Mouse (Mus musculus) megakaryocyte-erythroid progenitor cell, adult 5-6 weeks (primary cell): ENCODE results near the gene Zfp456. TPM values are rescaled to one million over a fixed set of nuclear protein-coding genes. Genes with fewer than 3 reads are reported as not detected.
"Not testable (repeated sequence)": the region's sequence is repeated elsewhere in the genome, so short reads cannot be mapped to it uniquely, and the experiment has no call there.

ENCODE experiments used
- ATAC-seq: replicated peaks from 2 replicates; pipeline ENCODE4 v1.8.0; 2016; ENCODE audit warnings: mild to moderate bottlenecking, inconsistent platforms; ENCODE audit not compliant: severe bottlenecking, poor library complexity, low FRiP score, low TSS enrichment
- total RNA-seq, 2 experiments: library from RNA; stranded (forward) in 1 of 2; stranded (reverse) in 1 of 2; fragments of 200-1000, 215-1000 nt in 1 of 2; fragments of >200 nt in 1 of 2; fragmentation: Nextera tagmentation in 1 of 2; gene quantifications; 2 replicates each; pipeline ENCODE4 v1.2.3; 2014 to 2017

The Zfp456 gene
- 2.4 and 2.6 TPM in 2 replicates for total RNA-seq (2014; fragmentation: Nextera tagmentation)
- total RNA-seq (2017) = 1.7 and 3.7 TPM in 2 replicates

- peak; percentile 97 for ATAC-seq
Observed at GRCm38 (mm10) chr13:67375050-67375911, at the start of gene Zfp456, which contains the start of gene Gm28041. Gene Zfp456 (minus strand): TSS chr13:67375810. Gene Gm28041 (minus strand): TSS chr13:67375733.

GRCm38 (mm10) chr13:67422532-67422931 lies 46.9 kb upstream of the Zfp456 start:
- ATAC-seq = not testable (repeated sequence)

GRCm38 (mm10) chr13:67421207-67421857 lies 45.7 kb upstream of the Zfp456 start, which contains the start of gene Zfp459:
Gene Zfp459 (minus strand): TSS chr13:67421418.
- peak; percentile 82 for ATAC-seq

- no peak for ATAC-seq
Observed at GRCm38 (mm10) chr13:67420558-67421206, 45.1 kb upstream of the Zfp456 start.

- 0 out of 2 replicates have a peak, but pooled peaks have one; percentile 35 for ATAC-seq
Observed at GRCm38 (mm10) chr13:67416811-67417210, 41.2 kb upstream of the Zfp456 start.

- ATAC-seq = no peak
Observed at GRCm38 (mm10) chr13:67415759-67416158, 40.1 kb upstream of the Zfp456 start.

- ATAC-seq = not testable (repeated sequence)
Observed at GRCm38 (mm10) chr13:67413634-67414033, 38.0 kb upstream of the Zfp456 start.

GRCm38 (mm10) chr13:67399183-67399903 lies 23.7 kb upstream of the Zfp456 start, which contains the start of gene Zfp429:
Gene Zfp429 (minus strand): TSS chr13:67399819.
- ATAC-seq = peak; percentile 98

GRCm38 (mm10) chr13:67376255-67376654 lies 645 bp upstream of the Zfp456 start:
- peak; percentile 78 for ATAC-seq

GRCm38 (mm10) chr13:67360131-67360744 lies 15.4 kb downstream of the Zfp456 start, which contains the start of the genes Gm28044 and Zfp953:
Gene Gm28044 (minus strand): TSS chr13:67360536.
Gene Zfp953 (minus strand): TSS chr13:67360605.
- ATAC-seq = peak; percentile 91

GRCm38 (mm10) chr13:67351854-67352253 lies 23.8 kb downstream of the Zfp456 start:
- ATAC-seq = no peak

- ATAC-seq = no peak
Observed at GRCm38 (mm10) chr13:67343422-67343821, 32.2 kb downstream of the Zfp456 start.

GRCm38 (mm10) chr13:67332877-67333276 lies 42.7 kb downstream of the Zfp456 start:
- no peak for ATAC-seq

GRCm38 (mm10) chr13:67332019-67332724 lies 43.4 kb downstream of the Zfp456 start, which contains the start of gene Zfp595:
Gene Zfp595 (minus strand): TSS chr13:67332570.
- peak; percentile 99 for ATAC-seq
